Mouse (Mus musculus): ENCODE results near the gene Klrb1c.

- TF ChIP-seq CTCF (IDR thresholded peaks at IDR 0.05; ENCODE audit: control insufficient read depth, insufficient read depth, insufficient replicate concordance, low read depth, low read length) (peak; percentile 84), POLR2A (IDR thresholded peaks at IDR 0.05; ENCODE audit: control insufficient read depth, low read depth, low read length) (peak; percentile 16; the same call in 1 of the 2 replicates)
Observed at GRCm38 (mm10) chr6:128760416-128761143, 28.4 kb downstream of the Klrb1c start.
